Mouse (Mus musculus): Measurements from ENCODE around the gene Dmrtb1. TPM values are rescaled to one million over a fixed set of nuclear protein-coding genes. Genes with fewer than 3 reads are reported as not detected.

Dmrtb1 gene
- polyA plus RNA-seq, 1 experiment from 2014 or later, result not detected

- no peaks in the 10 kb centered on the region for H3K4me1 ChIP-seq (replicated peaks; ENCODE audit: control insufficient read depth, insufficient read depth)
- no peak overlapping the region for H3K27ac ChIP-seq (replicated peaks)
- 74% methylated on average over 9 of the region's 9 CpGs for WGBS
- H3K9me3 ChIP-seq (ENCODE audit: control insufficient read depth, low read length), result no peaks in the 10 kb centered on the region
- H3K9ac ChIP-seq (ENCODE audit: low read length), result no peak overlapping the region
- TF ChIP-seq EP300 (optimal IDR thresholded peaks at IDR 0.05), result no peak
- no peak for TF ChIP-seq CTCF (IDR thresholded peaks at IDR 0.05; ENCODE audit: low read depth)
- H3K4me3 ChIP-seq (ENCODE audit: low read depth, low read length), result no peak overlapping the region
- ATAC-seq (ENCODE audit: low FRiP score, low TSS enrichment), result no peak
- no peaks in the 10 kb centered on the region for H3K36me3 ChIP-seq (ENCODE audit: control insufficient read depth, insufficient read depth, low read length)
- DNase-seq (ENCODE audit: low spot score), result no peak
- no peaks in the 10 kb centered on the region for H3K27me3 ChIP-seq (ENCODE audit: control insufficient read depth, insufficient read depth, low read length)
- no peak overlapping the region for H3K4me2 ChIP-seq (replicated peaks; ENCODE audit: low read depth)
Observed at GRCm38 (mm10) chr4:107725432-107725831, 41.4 kb upstream of the Dmrtb1 start.

GRCm38 (mm10) chr4:107720043-107720830 lies 36.2 kb upstream of the Dmrtb1 start:
- Histone ChIP-seq H3K27ac (replicated peaks) (no peak overlapping the region), H3K9ac (ENCODE audit: low read length) (no peak overlapping the region), H3K4me2 (replicated peaks; ENCODE audit: low read depth) (no peak overlapping the region), H3K4me1 (replicated peaks; ENCODE audit: control insufficient read depth, insufficient read depth) (no peaks in the 10 kb centered on the region), H3K4me3 (ENCODE audit: low read depth, low read length) (no peak overlapping the region), H3K9me3 (ENCODE audit: control insufficient read depth, low read length) (no peaks in the 10 kb centered on the region), H3K36me3 (ENCODE audit: control insufficient read depth, insufficient read depth, low read length) (no peaks in the 10 kb centered on the region), H3K27me3 (ENCODE audit: control insufficient read depth, insufficient read depth, low read length) (no peaks in the 10 kb centered on the region)
- DNase-seq (ENCODE audit: low spot score) (no peak), ATAC-seq (ENCODE audit: low FRiP score, low TSS enrichment) (no peak)
- 54% methylated on average over 11 of the region's 11 CpGs for WGBS
- TF ChIP-seq CTCF (IDR thresholded peaks at IDR 0.05; ENCODE audit: low read depth), result no peak
- TF ChIP-seq EP300 (optimal IDR thresholded peaks at IDR 0.05), result no peak

- Histone ChIP-seq H3K27me3 (ENCODE audit: control insufficient read depth, insufficient read depth, low read length) (no peaks in the 10 kb centered on the region), H3K9me3 (ENCODE audit: control insufficient read depth, low read length) (no peaks in the 10 kb centered on the region), H3K27ac (replicated peaks) (no peak overlapping the region), H3K4me2 (replicated peaks; ENCODE audit: low read depth) (no peak overlapping the region), H3K4me3 (ENCODE audit: low read depth, low read length) (no peak overlapping the region), H3K9ac (ENCODE audit: low read length) (no peak overlapping the region), H3K4me1 (replicated peaks; ENCODE audit: control insufficient read depth, insufficient read depth) (no peaks in the 10 kb centered on the region), H3K36me3 (ENCODE audit: control insufficient read depth, insufficient read depth, low read length) (no peaks in the 10 kb centered on the region)
- TF ChIP-seq CTCF (IDR thresholded peaks at IDR 0.05; ENCODE audit: low read depth) (no peak), EP300 (optimal IDR thresholded peaks at IDR 0.05) (no peak)
- WGBS, result 67% methylated on average over 5 of the region's 5 CpGs
- DNase-seq (ENCODE audit: low spot score), result no peak
- ATAC-seq (ENCODE audit: low FRiP score, low TSS enrichment), result no peak
Observed at GRCm38 (mm10) chr4:107719161-107719560, 35.1 kb upstream of the Dmrtb1 start.

GRCm38 (mm10) chr4:107718720-107719119 lies 34.7 kb upstream of the Dmrtb1 start:
- 80% methylated on average over 8 of the region's 8 CpGs for WGBS
- Histone ChIP-seq H3K36me3 (ENCODE audit: control insufficient read depth, insufficient read depth, low read length) (no peaks in the 10 kb centered on the region), H3K4me3 (ENCODE audit: low read depth, low read length) (no peak overlapping the region), H3K9ac (ENCODE audit: low read length) (no peak overlapping the region), H3K27ac (replicated peaks) (no peak overlapping the region), H3K27me3 (ENCODE audit: control insufficient read depth, insufficient read depth, low read length) (no peaks in the 10 kb centered on the region), H3K4me2 (replicated peaks; ENCODE audit: low read depth) (no peak overlapping the region), H3K4me1 (replicated peaks; ENCODE audit: control insufficient read depth, insufficient read depth) (no peaks in the 10 kb centered on the region), H3K9me3 (ENCODE audit: control insufficient read depth, low read length) (no peaks in the 10 kb centered on the region)
- TF ChIP-seq EP300 (optimal IDR thresholded peaks at IDR 0.05) (no peak), CTCF (IDR thresholded peaks at IDR 0.05; ENCODE audit: low read depth) (no peak)
- ATAC-seq (ENCODE audit: low FRiP score, low TSS enrichment), result no peak
- no peak for DNase-seq (ENCODE audit: low spot score)

- 63% methylated on average over 8 of the region's 8 CpGs for WGBS
- Histone ChIP-seq H3K4me1 (replicated peaks; ENCODE audit: control insufficient read depth, insufficient read depth) (no peaks in the 10 kb centered on the region), H3K9ac (ENCODE audit: low read length) (no peak overlapping the region), H3K27me3 (ENCODE audit: control insufficient read depth, insufficient read depth, low read length) (no peaks in the 10 kb centered on the region), H3K36me3 (ENCODE audit: control insufficient read depth, insufficient read depth, low read length) (no peaks in the 10 kb centered on the region), H3K4me2 (replicated peaks; ENCODE audit: low read depth) (no peak overlapping the region), H3K27ac (replicated peaks) (no peak overlapping the region), H3K4me3 (ENCODE audit: low read depth, low read length) (no peak overlapping the region), H3K9me3 (ENCODE audit: control insufficient read depth, low read length) (no peaks in the 10 kb centered on the region)
- DNase-seq (ENCODE audit: low spot score) (no peak), ATAC-seq (ENCODE audit: low FRiP score, low TSS enrichment) (no peak)
- TF ChIP-seq EP300 (optimal IDR thresholded peaks at IDR 0.05) (no peak), CTCF (IDR thresholded peaks at IDR 0.05; ENCODE audit: low read depth) (no peak)
Observed at GRCm38 (mm10) chr4:107717718-107718313, 33.8 kb upstream of the Dmrtb1 start.

GRCm38 (mm10) chr4:107716754-107717299 lies 32.8 kb upstream of the Dmrtb1 start:
- TF ChIP-seq CTCF (IDR thresholded peaks at IDR 0.05; ENCODE audit: low read depth) (no peak), EP300 (optimal IDR thresholded peaks at IDR 0.05) (no peak)
- no peaks in the 10 kb centered on the region for H3K4me1 ChIP-seq (replicated peaks; ENCODE audit: control insufficient read depth, insufficient read depth)
- H3K4me3 ChIP-seq (ENCODE audit: low read depth, low read length), result no peak overlapping the region
- DNase-seq (ENCODE audit: low spot score) (no peak), ATAC-seq (ENCODE audit: low FRiP score, low TSS enrichment) (no peak)
- no peak overlapping the region for H3K4me2 ChIP-seq (replicated peaks; ENCODE audit: low read depth)
- WGBS, result 66% methylated on average over 9 of the region's 9 CpGs
- no peaks in the 10 kb centered on the region for H3K27me3 ChIP-seq (ENCODE audit: control insufficient read depth, insufficient read depth, low read length)
- H3K27ac ChIP-seq (replicated peaks), result no peak overlapping the region
- H3K9ac ChIP-seq (ENCODE audit: low read length), result no peak overlapping the region
- no peaks in the 10 kb centered on the region for H3K9me3 ChIP-seq (ENCODE audit: control insufficient read depth, low read length)
- no peaks in the 10 kb centered on the region for H3K36me3 ChIP-seq (ENCODE audit: control insufficient read depth, insufficient read depth, low read length)
